Mouse (Mus musculus): ENCODE data around the gene Rfx8.

The Rfx8 gene

DNA sequence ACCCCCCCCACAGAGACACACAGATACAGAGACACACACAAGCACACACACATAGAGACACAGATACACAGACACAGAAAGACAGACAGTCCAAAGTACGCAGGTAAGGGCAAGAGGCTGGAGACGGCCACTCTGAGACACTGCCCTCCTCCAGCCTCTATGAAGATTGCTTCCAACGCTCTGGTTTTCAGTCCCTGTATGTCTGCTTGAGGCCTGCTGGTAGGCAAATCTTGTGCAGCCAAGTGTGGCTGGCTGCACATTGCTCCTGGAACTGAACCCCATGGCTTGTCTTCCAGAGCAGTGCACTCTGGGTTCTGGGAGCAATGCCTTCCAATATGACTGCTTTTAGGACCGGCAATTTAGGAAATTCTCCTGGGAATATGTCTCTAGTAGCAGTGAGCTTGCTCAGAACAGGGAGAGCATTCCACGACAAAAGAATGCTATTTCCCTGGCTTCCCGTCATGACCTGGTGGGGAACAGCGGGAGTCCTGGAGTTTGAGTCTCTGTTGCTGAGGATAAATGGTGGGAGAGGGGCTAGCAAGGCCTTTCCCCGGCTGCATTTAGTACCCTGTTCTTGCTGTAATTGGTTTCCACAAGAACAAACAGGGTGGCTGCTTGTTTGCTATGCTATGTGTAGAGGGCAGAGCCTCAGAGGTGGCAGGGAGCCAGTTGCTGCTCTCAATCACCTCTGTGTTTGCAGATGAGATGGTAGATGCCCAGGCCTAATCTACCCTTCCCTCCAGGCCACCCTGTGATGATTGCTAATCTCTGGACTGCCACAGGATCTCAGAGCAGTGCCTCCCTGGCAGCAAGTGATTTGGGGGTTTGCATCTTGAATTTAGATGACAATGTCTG, 74.7 kb downstream of the Rfx8 start:
- no peak for DNase-seq (ENCODE audit: low read depth, low spot score)

DNA sequence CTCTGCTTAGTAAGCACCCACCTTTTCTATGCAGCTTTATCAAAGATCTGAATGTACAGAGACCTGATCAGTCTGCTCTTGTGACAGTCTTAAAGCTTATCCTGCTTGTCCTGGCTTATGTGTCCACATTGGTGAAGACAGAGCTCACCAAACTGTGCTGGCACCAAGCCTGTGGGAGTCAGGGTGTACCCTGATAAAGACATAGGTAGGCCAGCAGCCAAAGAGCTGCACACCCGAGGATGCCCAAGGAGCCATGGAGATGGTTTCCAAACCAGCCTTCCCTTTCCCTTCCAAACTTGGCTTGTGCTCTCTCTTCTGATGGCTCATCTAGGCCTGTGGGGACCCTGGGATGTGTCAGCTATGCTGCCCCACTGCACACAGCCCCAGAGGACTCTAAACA, 76.5 kb downstream of the Rfx8 start:
- no peak for DNase-seq (ENCODE audit: low read depth, low spot score)

DNA sequence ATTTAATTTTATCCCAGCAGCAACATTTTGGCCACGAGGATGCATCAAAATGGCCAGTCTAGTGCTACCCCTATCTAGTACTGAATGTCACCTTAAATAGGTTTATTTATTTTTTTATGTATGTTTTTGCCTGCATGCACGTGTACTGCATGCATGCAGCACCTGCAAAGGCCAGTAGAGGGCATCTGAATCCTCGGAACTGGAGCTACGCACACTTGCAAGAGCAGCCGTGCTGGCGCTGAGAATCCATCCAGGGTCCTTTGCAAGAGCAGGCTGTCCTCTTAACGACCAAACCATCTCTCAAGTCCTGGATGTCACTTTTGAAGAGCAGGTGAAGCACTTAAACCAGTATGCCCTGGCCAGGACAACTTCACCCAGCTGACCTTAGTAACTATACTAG, 79.1 kb downstream of the Rfx8 start:
- DNase-seq (ENCODE audit: low read depth, low spot score), result peak; percentile 68

DNA sequence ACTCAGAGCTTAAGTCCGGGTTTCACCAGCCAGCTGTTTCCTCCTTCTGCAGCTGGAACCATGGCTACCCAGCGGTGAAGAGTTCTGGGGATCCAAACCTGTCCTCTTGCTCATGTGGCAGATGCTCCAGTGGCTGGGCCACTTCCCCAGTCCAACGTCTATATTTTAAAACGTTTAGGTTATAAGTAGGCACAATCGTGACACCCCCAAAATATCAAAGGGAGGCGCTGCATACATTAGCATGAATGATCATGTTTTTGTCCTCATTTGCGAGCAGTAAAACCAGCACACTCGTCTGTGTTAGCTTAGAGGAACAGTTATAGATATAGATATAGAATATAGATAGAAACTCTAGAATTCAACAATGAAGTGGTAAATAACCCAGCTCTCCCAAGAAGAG, 83.7 kb downstream of the Rfx8 start:
- DNase-seq (ENCODE audit: low read depth, low spot score), result no peak

DNA sequence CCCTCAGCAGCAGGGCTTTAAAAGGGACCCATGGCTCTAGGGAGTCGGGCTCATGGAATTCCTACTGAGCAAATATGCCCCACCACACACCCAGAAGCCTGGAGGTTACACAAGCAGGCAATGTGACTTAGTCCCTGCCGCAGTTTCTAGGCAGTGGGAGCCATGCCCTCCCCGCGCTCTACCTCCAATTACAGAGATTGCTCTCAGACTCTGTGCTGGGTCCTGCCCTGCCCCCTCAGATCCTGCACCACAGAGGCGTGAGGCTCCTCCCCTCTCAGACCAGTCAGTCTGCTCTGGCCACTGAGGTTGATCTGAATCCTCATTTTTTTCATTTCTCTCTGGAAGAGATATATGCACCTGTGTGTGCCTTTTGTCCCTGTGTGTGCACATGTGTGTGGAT, 84.1 kb downstream of the Rfx8 start:
- peak; percentile 25 for DNase-seq (ENCODE audit: low read depth, low spot score)

DNA sequence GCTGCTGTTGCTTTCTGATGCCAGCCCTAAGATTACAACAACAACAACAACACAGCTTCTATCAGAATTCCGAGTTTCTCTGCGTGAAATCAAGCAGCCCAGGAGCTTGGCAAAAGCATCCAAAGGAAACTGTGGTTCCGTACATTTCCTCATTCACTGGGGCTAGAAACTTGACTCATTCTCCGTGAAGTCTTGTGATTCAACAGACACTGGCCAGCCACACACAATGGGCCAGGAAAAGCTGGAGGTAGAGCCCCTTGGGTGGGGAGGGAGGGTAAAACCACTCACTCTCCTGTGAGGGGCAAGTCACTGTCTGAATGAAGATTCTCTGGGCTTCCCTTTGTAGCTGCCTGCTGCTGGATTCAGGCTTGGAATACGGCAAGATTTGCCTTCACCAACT, 84.6 kb downstream of the Rfx8 start:
- DNase-seq (ENCODE audit: low read depth, low spot score), result no peak

DNA sequence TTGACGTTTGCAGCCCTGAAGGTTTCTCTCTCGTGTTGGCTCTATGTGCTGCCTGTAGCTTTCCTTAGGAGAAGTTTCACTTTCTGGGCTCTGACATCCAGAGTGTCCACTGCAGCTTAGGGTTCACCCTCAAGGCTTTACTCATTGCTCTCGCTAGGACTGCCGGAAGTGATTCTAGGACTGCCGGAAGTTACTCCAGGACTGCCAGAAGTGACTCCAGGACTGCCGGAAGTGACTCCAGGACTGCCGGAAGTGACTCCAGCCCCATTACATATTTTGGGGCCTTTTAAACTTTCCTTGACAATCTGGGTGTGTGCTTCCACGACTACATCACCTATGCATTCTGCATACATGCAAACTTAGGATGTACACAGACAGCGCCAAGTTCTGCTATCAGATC, 92.2 kb downstream of the Rfx8 start:
- peak; percentile 69 for DNase-seq (ENCODE audit: low read depth, low spot score)

DNA sequence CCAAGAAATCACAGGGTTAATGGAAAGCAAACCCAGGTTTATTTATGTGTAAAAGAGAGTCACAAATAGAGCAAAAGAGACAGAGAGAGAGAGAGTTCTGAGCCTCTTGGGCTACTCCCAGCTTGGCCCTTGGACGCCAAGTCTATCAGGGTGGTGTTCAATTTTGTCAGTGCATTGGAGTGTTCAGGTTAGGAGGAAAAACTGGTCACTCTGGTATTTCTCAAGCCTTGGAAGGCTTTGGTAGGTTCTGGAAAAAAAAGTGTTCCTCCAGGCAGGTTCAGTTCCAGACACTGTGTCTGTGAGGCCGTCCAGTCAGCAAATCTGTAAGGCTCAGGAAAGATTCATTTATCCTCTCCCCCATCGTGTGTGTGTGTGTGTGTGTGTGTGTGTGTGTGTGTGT, 95.3 kb downstream of the Rfx8 start:
- no peak for DNase-seq (ENCODE audit: low read depth, low spot score)

DNA sequence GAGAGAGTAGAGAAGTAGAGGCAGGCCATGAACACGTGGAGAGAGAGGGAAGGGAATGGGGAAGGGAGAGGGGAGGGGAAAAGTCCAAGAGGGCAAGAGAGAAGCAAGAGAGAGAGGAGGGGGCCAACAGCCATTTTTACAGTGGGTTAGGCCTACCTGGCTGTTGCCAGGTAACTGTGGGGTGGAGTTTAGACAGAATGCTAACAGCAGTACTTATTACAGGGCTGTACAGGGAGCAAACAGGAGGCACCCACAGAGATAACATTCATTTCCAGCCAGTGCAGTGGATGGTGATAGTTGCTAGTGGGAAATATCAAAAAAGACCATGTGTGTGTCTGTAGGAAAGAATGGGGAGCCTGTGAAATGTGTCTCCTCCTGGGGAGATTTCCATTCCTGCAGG, 97.1 kb downstream of the Rfx8 start:
- DNase-seq (ENCODE audit: low read depth, low spot score), result peak; percentile 11

DNA sequence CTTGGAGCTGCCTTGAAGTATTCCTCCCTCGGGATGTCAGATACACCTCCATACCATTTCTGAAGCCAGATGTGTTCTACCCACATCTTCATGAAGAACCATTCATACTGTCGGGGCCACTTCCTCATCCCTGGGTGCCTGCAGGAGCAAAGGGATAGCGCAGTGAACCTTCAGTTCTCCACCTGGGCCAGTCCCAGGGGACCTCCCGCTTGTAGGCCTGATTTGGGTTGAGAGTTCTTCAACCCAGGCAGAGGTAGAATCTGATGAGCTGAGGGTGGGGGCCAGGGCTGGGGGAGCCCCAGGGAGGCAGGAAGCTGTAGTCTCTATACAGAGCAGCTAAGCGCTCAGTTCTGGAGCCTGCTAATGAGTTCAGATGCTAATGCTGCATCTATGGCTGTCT, 97.7 kb downstream of the Rfx8 start:
- DNase-seq (ENCODE audit: low read depth, low spot score), result no peak

DNA sequence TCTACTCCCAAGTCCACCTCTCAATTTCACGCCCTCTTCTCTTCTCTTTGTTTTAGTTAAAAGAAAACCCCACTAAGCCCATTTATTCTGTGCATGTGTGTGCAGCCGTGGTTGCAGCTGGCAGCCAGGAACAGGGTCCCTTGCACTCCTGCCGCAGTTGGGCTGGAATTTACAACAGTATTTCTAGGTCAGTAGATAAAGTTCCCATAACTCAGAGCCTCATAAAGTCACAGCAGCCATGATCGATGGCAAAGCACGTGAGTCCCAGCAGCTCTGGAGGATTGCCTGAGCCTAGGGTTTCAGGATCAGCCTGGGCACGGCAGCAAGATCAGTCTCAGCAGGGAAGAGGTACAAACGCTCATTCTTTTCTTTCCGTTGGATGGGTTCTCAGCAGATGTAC, 102.3 kb downstream of the Rfx8 start:
- DNase-seq (ENCODE audit: low read depth, low spot score), result no peak

DNA sequence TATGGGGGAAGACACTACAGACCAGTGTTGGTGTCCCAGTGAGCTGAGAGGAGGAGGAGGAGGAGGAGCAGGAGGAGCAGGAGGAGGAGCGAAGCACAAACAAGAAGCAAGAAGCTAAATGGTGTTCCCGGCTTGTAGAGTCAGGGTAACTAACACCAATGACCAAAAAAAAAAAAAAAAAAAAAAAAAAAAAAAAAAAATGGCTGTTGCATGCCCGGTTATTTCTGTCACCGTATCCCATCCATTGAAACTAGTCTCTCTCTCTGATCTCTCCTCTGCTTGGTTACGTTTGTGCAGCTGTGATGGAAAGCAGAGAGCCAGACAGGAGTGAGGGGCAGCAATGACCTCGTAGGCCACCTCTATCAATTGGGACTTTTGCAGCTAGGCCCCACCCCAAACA, 105.3 kb downstream of the Rfx8 start:
- peak; percentile 9 for DNase-seq (ENCODE audit: low read depth, low spot score)

Measured in R1 (cell line).